Mouse (Mus musculus) embryonic facial prominence, embryonic 11.5 days (tissue): ENCODE measurements around the gene Neurl2. TPM values are rescaled to one million over a fixed set of nuclear protein-coding genes. Genes with fewer than 3 reads are reported as not detected.

Source experiments
- ATAC-seq: fragments of 200-750 bp; cut with Nextera tagmentation; replicated peaks from 2 replicates; pipeline ENCODE4 v1.8.0; 2017; ENCODE audit warnings: low read depth; ENCODE audit not compliant: insufficient number of reproducible peaks, low FRiP score, low TSS enrichment
- DNase-seq: peaks from one replicate; pipeline ENCODE4 v3.0.0-alpha.2; 2015; ENCODE audit warnings: low spot score
- H3K27ac ChIP-seq: fragments of 300-500 bp; sonication (generic); replicated peaks from 2 replicates; pipeline ENCODE4 v1.5.1; 2014; ENCODE audit warnings: mild to moderate bottlenecking, low read depth, low read length, control low read depth
- H3K27me3 ChIP-seq: fragments of 300-500 bp; sonication (generic); 2 replicates; pipeline ENCODE4 v1.6.1; 2014; ENCODE audit warnings: mild to moderate bottlenecking, low read length, moderate library complexity, mixed read lengths; ENCODE audit not compliant: control insufficient read depth, insufficient read depth
- H3K36me3 ChIP-seq: fragments of 300-500 bp; sonication (generic); replicated peaks from 2 replicates; pipeline ENCODE4 v1.6.1; 2014; ENCODE audit warnings: low read depth, mild to moderate bottlenecking, low read length, moderate library complexity, mixed read lengths; ENCODE audit not compliant: control insufficient read depth, insufficient read depth
- H3K4me1 ChIP-seq: fragments of 300-500 bp; sonication (generic); 2 replicates; pipeline ENCODE4 v1.6.1; 2014; ENCODE audit warnings: low read length, mixed read lengths; ENCODE audit not compliant: control insufficient read depth, insufficient read depth
- H3K4me2 ChIP-seq: fragments of 300-500 bp; sonication (generic); 2 replicates; pipeline ENCODE4 v1.6.1; 2014; ENCODE audit warnings: low read depth, mild to moderate bottlenecking, control low read depth, low read length, moderate library complexity
- H3K4me3 ChIP-seq: fragments of 300-500 bp; sonication (generic); 2 replicates; pipeline ENCODE4 v1.5.1; 2014; ENCODE audit warnings: low read depth, low read length, control low read depth
- H3K9ac ChIP-seq: fragments of 300-500 bp; sonication (generic); replicated peaks from 2 replicates; pipeline ENCODE4 v1.6.1; 2014; ENCODE audit warnings: mild to moderate bottlenecking, control low read depth, low read length
- H3K9me3 ChIP-seq: fragments of 300-500 bp; sonication (generic); replicated peaks from 2 replicates; pipeline ENCODE4 v1.6.1; 2016; ENCODE audit warnings: mild to moderate bottlenecking, low read length, inconsistent platforms, mixed read lengths; ENCODE audit not compliant: control insufficient read depth
- WGBS: fragments of 180-500 bp; shearing (Covaris S2); extraction: QIAGEN DNeasy Blood & Tissue Kit; methylation state at CpG from one replicate; pipeline ENCODE4 v1.1.7; 2014; 5-methylcytosine and 5-hydroxymethylcytosine counted together
- polyA plus RNA-seq: library from polyadenylated mRNA; unstranded; fragments of >200 nt; fragmentation: Nextera tagmentation; extraction: Ambion mirVana; gene quantifications from 2 replicates; pipeline ENCODE4 v1.2.1, GENCODE M21; 2014

The Neurl2 gene
- polyA plus RNA-seq, 1 experiment from 2014 or later, result 3.0 TPM

GRCm38 (mm10) chr2:164862179-164862861 is 29.1 kb upstream of the Neurl2 start:
- Histone ChIP-seq H3K4me1 (no peaks in the 10 kb centered on the region), H3K4me3 (no peak overlapping the region), H3K27ac (no peak overlapping the region), H3K9ac (no peak overlapping the region), H3K27me3 (no peaks in the 10 kb centered on the region), H3K9me3 (no peaks in the 10 kb centered on the region), H3K36me3 (no peaks in the 10 kb centered on the region), H3K4me2 (no peak overlapping the region)
- 45% methylated on average over 9 of the region's 9 CpGs for WGBS
- ATAC-seq (no peak), DNase-seq (peak; percentile 67)

- Histone ChIP-seq H3K4me3 (no peak overlapping the region), H3K27ac (no peak overlapping the region), H3K9me3 (no peaks in the 10 kb centered on the region), H3K9ac (no peak overlapping the region), H3K4me2 (no peak overlapping the region), H3K27me3 (peaks cover 7% of the 10 kb centered on the region; the same call in 1 of the 2 replicates), H3K36me3 (no peaks in the 10 kb centered on the region), H3K4me1 (peaks cover 4% of the 10 kb centered on the region; the same call in 1 of the 2 replicates)
- no peak for DNase-seq
- WGBS, result 77% methylated on average over 4 of the region's 4 CpGs
- ATAC-seq, result no peak
Observed at GRCm38 (mm10) chr2:164861094-164861493, 27.8 kb upstream of the Neurl2 start.

GRCm38 (mm10) chr2:164859640-164860432 is 26.6 kb upstream of the Neurl2 start:
- H3K36me3 ChIP-seq, result no peaks in the 10 kb centered on the region
- no peak overlapping the region for H3K4me2 ChIP-seq
- H3K9me3 ChIP-seq, result no peaks in the 10 kb centered on the region
- ATAC-seq (no peak), DNase-seq (no peak)
- no peak overlapping the region for H3K27ac ChIP-seq
- no peak overlapping the region for H3K9ac ChIP-seq
- H3K4me1 ChIP-seq, result peaks cover 4% of the 10 kb centered on the region; the same call in 1 of the 2 replicates
- no peak overlapping the region for H3K4me3 ChIP-seq
- 52% methylated on average over 9 of the region's 9 CpGs for WGBS
- peaks cover 7% of the 10 kb centered on the region; the same call in 1 of the 2 replicates for H3K27me3 ChIP-seq

GRCm38 (mm10) chr2:164859155-164859554 is 25.9 kb upstream of the Neurl2 start:
- DNase-seq, result no peak
- 53% methylated on average over 2 of the region's 2 CpGs for WGBS
- no peak overlapping the region for H3K4me2 ChIP-seq
- H3K27ac ChIP-seq, result no peak overlapping the region
- H3K36me3 ChIP-seq, result no peaks in the 10 kb centered on the region
- H3K4me3 ChIP-seq, result no peak overlapping the region
- ATAC-seq, result no peak
- no peaks in the 10 kb centered on the region for H3K9me3 ChIP-seq
- H3K4me1 ChIP-seq, result peaks cover 4% of the 10 kb centered on the region; the same call in 1 of the 2 replicates
- H3K9ac ChIP-seq, result no peak overlapping the region
- H3K27me3 ChIP-seq, result peaks cover 9% of the 10 kb centered on the region; the same call in 1 of the 2 replicates

GRCm38 (mm10) chr2:164857842-164858553 is 24.7 kb upstream of the Neurl2 start:
- Histone ChIP-seq H3K27me3 (peaks cover 9% of the 10 kb centered on the region; the same call in 1 of the 2 replicates), H3K9me3 (no peaks in the 10 kb centered on the region), H3K36me3 (no peaks in the 10 kb centered on the region), H3K9ac (peak overlapping the region; percentile 40), H3K27ac (no peak overlapping the region), H3K4me3 (peak overlapping the region; percentile 49), H3K4me1 (peaks cover 4% of the 10 kb centered on the region; the same call in 1 of the 2 replicates), H3K4me2 (peak overlapping the region; percentile 89)
- no peak for ATAC-seq
- peak; percentile 43 for DNase-seq
- WGBS, result under 1% methylated on average over 19 of the region's 19 CpGs

- H3K36me3 ChIP-seq, result no peaks in the 10 kb centered on the region
- ATAC-seq, result peak; percentile 74
- WGBS, result under 1% methylated on average over 45 of the region's 47 CpGs
- peaks cover 4% of the 10 kb centered on the region; the same call in 1 of the 2 replicates for H3K4me1 ChIP-seq
- DNase-seq, result peak; percentile 78
- peaks cover 9% of the 10 kb centered on the region; the same call in 1 of the 2 replicates for H3K27me3 ChIP-seq
- no peaks in the 10 kb centered on the region for H3K9me3 ChIP-seq
- H3K4me3 ChIP-seq, result peak within 1 kb of the TSS; percentile 49
- peak within 1 kb of the TSS; percentile 89 for H3K4me2 ChIP-seq
- peak within 1 kb of the TSS; percentile 40 for H3K9ac ChIP-seq
- H3K27ac ChIP-seq, result peak within 1 kb of the TSS; percentile 53
Observed at GRCm38 (mm10) chr2:164857101-164857821, 24.0 kb upstream of the Neurl2 start, which contains the start of gene Pltp. TSS of gene Pltp (minus strand) at chr2:164857711.

- Histone ChIP-seq H3K27me3 (peaks cover 9% of the 10 kb centered on the region; the same call in 1 of the 2 replicates), H3K27ac (0 out of 2 replicates have a peak overlapping the region, but pooled peaks have one; percentile 53), H3K9me3 (no peaks in the 10 kb centered on the region), H3K9ac (peak overlapping the region; percentile 40), H3K36me3 (no peaks in the 10 kb centered on the region), H3K4me2 (peak overlapping the region; percentile 89), H3K4me3 (peak overlapping the region; percentile 49), H3K4me1 (peaks cover 4% of the 10 kb centered on the region; the same call in 1 of the 2 replicates)
- ATAC-seq, result no peak
- peak; percentile 43 for DNase-seq
- WGBS, result under 1% methylated on average over 42 of the region's 42 CpGs
Observed at GRCm38 (mm10) chr2:164856309-164857100, 23.2 kb upstream of the Neurl2 start.
